Mouse (Mus musculus) liver, embryonic 11.5 days (tissue): ENCODE measurements at regions not wholly inside any gene's neighbourhood (a gene's known extent, or its start where the extent isn't known, plus 50 kb on each side); places are given as distances from the start of the nearest gene placed in this dataset.

Experiments
- ATAC-seq: fragments of 200-750 bp; cut with Nextera tagmentation; replicated peaks from 2 replicates; pipeline ENCODE4 v1.8.0; 2017; ENCODE audit warnings: moderate number of reproducible peaks, mild to moderate bottlenecking, moderate TSS enrichment, moderate library complexity; ENCODE audit not compliant: low FRiP score
- DNase-seq: peaks from one replicate; pipeline ENCODE4 v3.0.0-alpha.2; 2017; ENCODE audit warnings: low spot score
- H3K27ac ChIP-seq: fragments of 300-500 bp; sonication (generic); 2 replicates; pipeline ENCODE4 v1.5.1; 2014; ENCODE audit warnings: mild to moderate bottlenecking, low read depth, low read length, control low read depth
- H3K27me3 ChIP-seq: fragments of 300-500 bp; sonication (generic); replicated peaks from 2 replicates; pipeline ENCODE4 v1.6.1; 2014; ENCODE audit warnings: low read length, mixed read lengths; ENCODE audit not compliant: control insufficient read depth, insufficient read depth
- H3K36me3 ChIP-seq: fragments of 300-500 bp; sonication (generic); 2 replicates; pipeline ENCODE4 v1.6.1; 2014; ENCODE audit warnings: mild to moderate bottlenecking, low read length, moderate library complexity, mixed read lengths; ENCODE audit not compliant: control insufficient read depth, insufficient read depth
- H3K4me1 ChIP-seq: fragments of 300-500 bp; sonication (generic); replicated peaks from 2 replicates; pipeline ENCODE4 v1.6.1; 2014; ENCODE audit warnings: low read length, mixed read lengths; ENCODE audit not compliant: control insufficient read depth, insufficient read depth
- H3K4me2 ChIP-seq: fragments of 300-500 bp; sonication (generic); 2 replicates; pipeline ENCODE4 v1.6.1; 2014; ENCODE audit warnings: mild to moderate bottlenecking, control low read depth, moderate library complexity
- H3K4me3 ChIP-seq: fragments of 300-500 bp; sonication (generic); 2 replicates; pipeline ENCODE4 v1.5.1; 2014; ENCODE audit warnings: low read depth, low read length, control low read depth
- H3K9ac ChIP-seq: fragments of 300-500 bp; sonication (generic); 2 replicates; pipeline ENCODE4 v1.6.1; 2014; ENCODE audit warnings: low read depth, low read length, control low read depth
- H3K9me3 ChIP-seq: fragments of 300-500 bp; sonication (generic); 2 replicates; pipeline ENCODE4 v1.6.1; 2016; ENCODE audit warnings: low read length, inconsistent platforms, mixed read lengths; ENCODE audit not compliant: control insufficient read depth
- WGBS: fragments of 180-500 bp; shearing (Covaris S2); extraction: QIAGEN DNeasy Blood & Tissue Kit; methylation state at CpG from one replicate; pipeline ENCODE4 v1.1.7; 2014; 5-methylcytosine and 5-hydroxymethylcytosine counted together

GRCm38 (mm10) chr11:22644877-22645276 lies 133.0 kb downstream of the Tmem17 start:
- 27% methylated on average over 1 of the region's 1 CpGs for WGBS
- no peak for ATAC-seq
- Histone ChIP-seq H3K27me3 (no peaks in the 10 kb centered on the region), H3K27ac (no peak overlapping the region), H3K4me2 (no peak overlapping the region), H3K9me3 (no peaks in the 10 kb centered on the region), H3K4me3 (no peak overlapping the region), H3K4me1 (no peaks in the 10 kb centered on the region), H3K36me3 (no peaks in the 10 kb centered on the region), H3K9ac (no peak overlapping the region)
- no peak for DNase-seq

GRCm38 (mm10) chr11:22646192-22646936 lies 134.5 kb downstream of the Tmem17 start:
- no peak overlapping the region for H3K4me2 ChIP-seq
- no peaks in the 10 kb centered on the region for H3K27me3 ChIP-seq
- no peaks in the 10 kb centered on the region for H3K9me3 ChIP-seq
- H3K4me1 ChIP-seq, result no peaks in the 10 kb centered on the region
- H3K27ac ChIP-seq, result no peak overlapping the region
- no peaks in the 10 kb centered on the region for H3K36me3 ChIP-seq
- H3K9ac ChIP-seq, result no peak overlapping the region
- no peak overlapping the region for H3K4me3 ChIP-seq
- ATAC-seq (no peak), DNase-seq (peak; percentile 24)
- 71% methylated on average over 6 of the region's 6 CpGs for WGBS

GRCm38 (mm10) chr11:22648275-22648674 lies 136.4 kb downstream of the Tmem17 start:
- H3K27ac ChIP-seq, result no peak overlapping the region
- no peaks in the 10 kb centered on the region for H3K27me3 ChIP-seq
- no peaks in the 10 kb centered on the region; the same call in 1 of the 2 replicates for H3K4me1 ChIP-seq
- no peak overlapping the region for H3K4me3 ChIP-seq
- H3K36me3 ChIP-seq, result no peaks in the 10 kb centered on the region
- ATAC-seq, result no peak
- H3K9ac ChIP-seq, result no peak overlapping the region
- 82% methylated on average over 5 of the region's 5 CpGs for WGBS
- H3K4me2 ChIP-seq, result no peak overlapping the region
- DNase-seq, result peak; percentile 19
- no peaks in the 10 kb centered on the region for H3K9me3 ChIP-seq

GRCm38 (mm10) chr11:22650771-22651170 lies 138.9 kb downstream of the Tmem17 start:
- ATAC-seq (no peak), DNase-seq (no peak)
- 75% methylated on average over 10 of the region's 10 CpGs for WGBS
- Histone ChIP-seq H3K9me3 (no peaks in the 10 kb centered on the region), H3K9ac (no peak overlapping the region), H3K4me3 (no peak overlapping the region), H3K4me1 (no peaks in the 10 kb centered on the region; the same call in 1 of the 2 replicates), H3K27ac (no peak overlapping the region), H3K27me3 (no peaks in the 10 kb centered on the region), H3K36me3 (no peaks in the 10 kb centered on the region), H3K4me2 (no peak overlapping the region)

GRCm38 (mm10) chr11:22651313-22651712 lies 139.4 kb downstream of the Tmem17 start:
- H3K4me1 ChIP-seq, result no peaks in the 10 kb centered on the region; the same call in 1 of the 2 replicates
- no peaks in the 10 kb centered on the region for H3K27me3 ChIP-seq
- H3K9ac ChIP-seq, result no peak overlapping the region
- no peaks in the 10 kb centered on the region for H3K9me3 ChIP-seq
- WGBS, result 65% methylated on average over 1 of the region's 1 CpGs
- DNase-seq (peak; percentile 0), ATAC-seq (no peak)
- H3K4me3 ChIP-seq, result no peak overlapping the region
- H3K27ac ChIP-seq, result no peak overlapping the region
- no peak overlapping the region for H3K4me2 ChIP-seq
- H3K36me3 ChIP-seq, result no peaks in the 10 kb centered on the region

GRCm38 (mm10) chr11:22651911-22652310 lies 140.0 kb downstream of the Tmem17 start:
- no peaks in the 10 kb centered on the region for H3K9me3 ChIP-seq
- H3K27me3 ChIP-seq, result no peaks in the 10 kb centered on the region
- WGBS, result 84% methylated on average over 4 of the region's 4 CpGs
- no peak overlapping the region for H3K9ac ChIP-seq
- peak; percentile 22 for DNase-seq
- H3K4me2 ChIP-seq, result no peak overlapping the region
- H3K36me3 ChIP-seq, result no peaks in the 10 kb centered on the region
- H3K27ac ChIP-seq, result no peak overlapping the region
- H3K4me3 ChIP-seq, result no peak overlapping the region
- ATAC-seq, result no peak
- H3K4me1 ChIP-seq, result no peaks in the 10 kb centered on the region; the same call in 1 of the 2 replicates

GRCm38 (mm10) chr11:22652931-22653330 lies 141.0 kb downstream of the Tmem17 start:
- ATAC-seq, result no peak
- Histone ChIP-seq H3K9ac (no peak overlapping the region), H3K4me3 (no peak overlapping the region), H3K27ac (no peak overlapping the region), H3K36me3 (no peaks in the 10 kb centered on the region), H3K27me3 (no peaks in the 10 kb centered on the region), H3K4me2 (no peak overlapping the region; the same call in 1 of the 2 replicates), H3K9me3 (no peaks in the 10 kb centered on the region), H3K4me1 (no peaks in the 10 kb centered on the region; the same call in 1 of the 2 replicates)
- DNase-seq, result no peak
- 52% methylated on average over 3 of the region's 3 CpGs for WGBS

GRCm38 (mm10) chr11:22653366-22653765 lies 141.5 kb downstream of the Tmem17 start:
- H3K4me2 ChIP-seq, result no peak overlapping the region; the same call in 1 of the 2 replicates
- H3K4me3 ChIP-seq, result no peak overlapping the region
- WGBS, result 54% methylated on average over 5 of the region's 5 CpGs
- no peaks in the 10 kb centered on the region for H3K9me3 ChIP-seq
- no peak overlapping the region for H3K9ac ChIP-seq
- H3K27me3 ChIP-seq, result no peaks in the 10 kb centered on the region
- H3K36me3 ChIP-seq, result no peaks in the 10 kb centered on the region
- no peaks in the 10 kb centered on the region; the same call in 1 of the 2 replicates for H3K4me1 ChIP-seq
- no peak for ATAC-seq
- no peak for DNase-seq
- H3K27ac ChIP-seq, result no peak overlapping the region

- H3K9ac ChIP-seq, result no peak overlapping the region
- H3K4me2 ChIP-seq, result no peak overlapping the region
- no peaks in the 10 kb centered on the region for H3K4me1 ChIP-seq
- H3K27me3 ChIP-seq, result no peaks in the 10 kb centered on the region
- H3K36me3 ChIP-seq, result no peaks in the 10 kb centered on the region
- ATAC-seq, result no peak
- WGBS, result 16% methylated on average over 1 of the region's 1 CpGs
- no peak for DNase-seq
- H3K4me3 ChIP-seq, result no peak overlapping the region
- no peaks in the 10 kb centered on the region for H3K9me3 ChIP-seq
- H3K27ac ChIP-seq, result no peak overlapping the region
Measured at GRCm38 (mm10) chr11:22657635-22658034, 145.7 kb downstream of the Tmem17 start.
